Mouse (Mus musculus) lung, adult 2 months (tissue): ENCODE measurements at regions not wholly inside any gene's neighbourhood (a gene's known extent, or its start where the extent isn't known, plus 50 kb on each side); places are given as distances from the start of the nearest gene placed in this dataset.

ENCODE experiments used
- CTCF ChIP-seq: fragments of 200-500 bp; IDR thresholded peaks from 2 replicates; pipeline ENCODE4 v1.5.1; 2011; ENCODE audit warnings: mild to moderate bottlenecking, low read length, control low read depth; ENCODE audit not compliant: insufficient read depth
- POLR2A ChIP-seq: fragments of 200-500 bp; IDR thresholded peaks from 2 replicates; pipeline ENCODE4 v1.6.1; 2011; ENCODE audit warnings: low read depth, mild to moderate bottlenecking, control low read depth, low read length, borderline replicate concordance; ENCODE audit errors: extremely low read depth

DNA sequence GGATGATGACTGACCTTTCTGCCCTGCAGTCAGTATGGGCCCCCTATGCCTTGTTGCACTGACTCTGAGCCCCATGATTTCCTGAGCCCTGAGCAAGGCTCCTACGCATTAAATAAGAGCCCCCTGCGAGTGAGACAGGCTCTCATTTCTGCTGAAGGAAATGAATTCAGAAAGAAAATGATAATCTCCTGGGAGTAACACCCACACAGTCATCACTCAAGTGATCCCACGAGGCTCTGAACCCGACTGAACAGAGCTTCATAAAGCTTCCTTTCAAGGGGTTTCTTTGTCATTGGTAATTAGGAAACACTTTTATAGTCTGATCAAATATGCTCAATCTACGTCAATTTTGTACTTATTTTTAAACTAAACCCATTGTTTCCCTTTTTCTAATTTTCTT is 330.2 kb downstream of the Olfr1505 start:
- no peak for TF ChIP-seq CTCF
- TF ChIP-seq POLR2A, result no peak
